Mouse (Mus musculus) right cerebral cortex, postnatal 25 days (tissue): Measurements from ENCODE around the gene Trim16.
A peak's percentile ranks its signal among the peaks of the same experiment; 100 is the strongest.

Experiments
- DNase-seq: peaks from one replicate; pipeline ENCODE4 v3.0.0; 2022

The Trim16 gene

GRCm38 (mm10) chr11:62831906-62832305, 11.9 kb downstream of the Trim16 start:
- no peak for DNase-seq

GRCm38 (mm10) chr11:62844562-62844961, 24.5 kb downstream of the Trim16 start:
- no peak for DNase-seq

- no peak for DNase-seq
Observed at GRCm38 (mm10) chr11:62845730-62846129, 25.7 kb downstream of the Trim16 start.

GRCm38 (mm10) chr11:62846961-62847654, 27.1 kb downstream of the Trim16 start, which contains the start of gene Fbxw10:
Gene Fbxw10 (plus strand): TSS chr11:62847069.
- peak; percentile 21 for DNase-seq

GRCm38 (mm10) chr11:62847655-62848191, 27.7 kb downstream of the Trim16 start:
- no peak for DNase-seq

- DNase-seq, result no peak
Observed at GRCm38 (mm10) chr11:62848301-62848700, 28.3 kb downstream of the Trim16 start.

GRCm38 (mm10) chr11:62851199-62851598, 31.2 kb downstream of the Trim16 start:
- no peak for DNase-seq

GRCm38 (mm10) chr11:62853334-62853733, 33.3 kb downstream of the Trim16 start:
- DNase-seq, result no peak

- DNase-seq, result no peak
Observed at GRCm38 (mm10) chr11:62865562-62865961, 45.5 kb downstream of the Trim16 start.

- no peak for DNase-seq
Observed at GRCm38 (mm10) chr11:62866685-62867084, 46.7 kb downstream of the Trim16 start.

- DNase-seq, result no peak
Observed at GRCm38 (mm10) chr11:62869201-62869600, 49.2 kb downstream of the Trim16 start.

- no peak for DNase-seq
Observed at GRCm38 (mm10) chr11:62869715-62870371, 49.8 kb downstream of the Trim16 start.

GRCm38 (mm10) chr11:62873479-62873878, 53.4 kb downstream of the Trim16 start:
- no peak for DNase-seq

- DNase-seq, result no peak
Observed at GRCm38 (mm10) chr11:62875696-62876095, 55.7 kb downstream of the Trim16 start.

GRCm38 (mm10) chr11:62876445-62876844, 56.4 kb downstream of the Trim16 start:
- DNase-seq, result no peak

- no peak for DNase-seq
Observed at GRCm38 (mm10) chr11:62877391-62877790, 57.4 kb downstream of the Trim16 start.

- no peak for DNase-seq
Observed at GRCm38 (mm10) chr11:62878728-62879127, 58.7 kb downstream of the Trim16 start.

GRCm38 (mm10) chr11:62879220-62880048, 59.4 kb downstream of the Trim16 start, which contains the start of gene Tvp23b:
Gene Tvp23b (plus strand): TSS chr11:62879455.
- peak; percentile 96 for DNase-seq

GRCm38 (mm10) chr11:62883407-62883806, 63.4 kb downstream of the Trim16 start:
- DNase-seq, result no peak

- DNase-seq, result no peak
Observed at GRCm38 (mm10) chr11:62885323-62885722, 65.3 kb downstream of the Trim16 start.

GRCm38 (mm10) chr11:62890796-62891195, 70.8 kb downstream of the Trim16 start:
- no peak for DNase-seq

- DNase-seq, result no peak
Observed at GRCm38 (mm10) chr11:62891763-62892162, 71.7 kb downstream of the Trim16 start.
